ENCODE assay signal across 11 mouse cellular contexts in the genomic region with DNA sequence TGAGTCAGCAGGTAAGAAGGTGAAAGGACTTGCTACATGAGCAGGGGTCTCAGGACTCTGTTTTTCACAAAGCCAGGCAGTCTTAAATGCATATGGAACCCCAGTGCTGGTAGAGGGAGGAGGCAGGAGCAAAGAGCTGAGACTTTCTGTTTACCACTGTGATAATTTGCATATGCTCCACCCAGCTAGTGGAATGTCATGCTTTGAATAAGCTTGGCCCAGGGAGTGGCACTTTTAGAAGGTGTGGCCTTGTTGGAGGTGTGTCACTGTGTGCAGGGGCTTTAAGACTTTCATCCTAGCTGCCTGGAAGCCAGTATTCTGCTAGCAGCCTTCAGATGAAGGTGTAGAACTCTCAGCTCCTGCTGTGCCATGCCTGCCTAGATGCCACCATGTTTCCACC. TPM values are rescaled to one million over a fixed set of nuclear protein-coding genes. Genes with fewer than 3 reads are reported as not detected.
"Had no signal": no experiment of that assay in that cellular context is flagged by ENCODE, and none has a peak within 500 bp of the region (broad histone marks: within the 10 kb centered on the region; RNA-seq: fewer than 3 reads in every experiment).

No protein-coding gene starts in this region.

- DNase-seq: kidney, postnatal 25 days; layer of hippocampus, adult 9-11 months; left cerebral cortex, postnatal 4 days; liver, postnatal 0 days; lung, embryonic 14.5 days; retina, postnatal 1 day; right cerebral cortex, postnatal 25 days; spleen, adult 18-20 months; thymus, postnatal 25 days had no signal

RNA-seq across cellular contexts. Expression of a gene that starts 5.9 kb away (rescaled TPM):
- total RNA-seq: megakaryocyte, adult 5-6 weeks; neutrophil, adult 5-6 weeks had no signal
